Mouse (Mus musculus): ENCODE measurements around the gene Muc3. TPM values are rescaled to one million over a fixed set of nuclear protein-coding genes. Genes with fewer than 3 reads are reported as not detected.

Gene Muc3
- total and polyA plus RNA-seq, 2 experiments from 2014 or later, result not detected

- Histone ChIP-seq H3K27me3 (ENCODE audit: insufficient read depth, low read length) (no peaks in the 10 kb centered on the region), H3K4me3 (ENCODE audit: low read depth, low read length) (no peak overlapping the region), H3K4me2 (ENCODE audit: low read depth) (no peak overlapping the region; the same call in 1 of the 2 replicates), H3K36me3 (ENCODE audit: insufficient read depth) (no peaks in the 10 kb centered on the region), H3K4me1 (ENCODE audit: insufficient read depth) (no peaks in the 10 kb centered on the region), H3K9me3 (ENCODE audit: low read length) (no peaks in the 10 kb centered on the region), H3K27ac (ENCODE audit: low read depth, low read length) (no peak overlapping the region), H3K9ac (peak overlapping the region; percentile 44; the same call in 1 of the 2 replicates)
- DNase-seq (no peak), ATAC-seq (no peak)
- WGBS, result 88% methylated on average over 9 of the region's 9 CpGs
- no peak for TF ChIP-seq CTCF (IDR thresholded peaks at IDR 0.05; ENCODE audit: low read depth)
These were observed 34.1 kb downstream of the Muc3 start for GRCm38 (mm10) chr5:137114891-137115561.

GRCm38 (mm10) chr5:137111542-137112408, 37.3 kb downstream of the Muc3 start:
- no peaks in the 10 kb centered on the region for H3K9me3 ChIP-seq (ENCODE audit: low read length)
- no peak overlapping the region for H3K4me3 ChIP-seq (ENCODE audit: low read depth, low read length)
- H3K4me2 ChIP-seq (ENCODE audit: low read depth), result no peak overlapping the region
- no peak for TF ChIP-seq CTCF (IDR thresholded peaks at IDR 0.05; ENCODE audit: low read depth)
- H3K4me1 ChIP-seq (ENCODE audit: insufficient read depth), result no peaks in the 10 kb centered on the region
- no peak overlapping the region for H3K9ac ChIP-seq
- no peak overlapping the region for H3K27ac ChIP-seq (ENCODE audit: low read depth, low read length)
- H3K36me3 ChIP-seq (ENCODE audit: insufficient read depth), result no peaks in the 10 kb centered on the region
- ATAC-seq, result no peak
- DNase-seq, result peak; percentile 42
- H3K27me3 ChIP-seq (ENCODE audit: insufficient read depth, low read length), result no peaks in the 10 kb centered on the region
- 92% methylated on average over 5 of the region's 5 CpGs for WGBS

- 94% methylated on average over 12 of the region's 12 CpGs for WGBS
- DNase-seq (no peak), ATAC-seq (no peak)
- H3K27ac ChIP-seq (ENCODE audit: low read depth, low read length), result no peak overlapping the region
- no peaks in the 10 kb centered on the region for H3K36me3 ChIP-seq (ENCODE audit: insufficient read depth)
- no peak overlapping the region for H3K4me3 ChIP-seq (ENCODE audit: low read depth, low read length)
- no peak for TF ChIP-seq CTCF (IDR thresholded peaks at IDR 0.05; ENCODE audit: low read depth)
- H3K9me3 ChIP-seq (ENCODE audit: low read length), result no peaks in the 10 kb centered on the region
- no peaks in the 10 kb centered on the region for H3K4me1 ChIP-seq (ENCODE audit: insufficient read depth)
- no peak overlapping the region for H3K4me2 ChIP-seq (ENCODE audit: low read depth)
- no peak overlapping the region for H3K9ac ChIP-seq
- H3K27me3 ChIP-seq (ENCODE audit: insufficient read depth, low read length), result no peaks in the 10 kb centered on the region
These were observed 38.3 kb downstream of the Muc3 start for GRCm38 (mm10) chr5:137110863-137111262.

GRCm38 (mm10) chr5:137109941-137110593, 39.1 kb downstream of the Muc3 start:
- Histone ChIP-seq H3K4me3 (ENCODE audit: low read depth, low read length) (no peak overlapping the region), H3K4me1 (ENCODE audit: insufficient read depth) (no peaks in the 10 kb centered on the region), H3K27me3 (ENCODE audit: insufficient read depth, low read length) (no peaks in the 10 kb centered on the region), H3K9ac (no peak overlapping the region), H3K27ac (ENCODE audit: low read depth, low read length) (no peak overlapping the region), H3K4me2 (ENCODE audit: low read depth) (no peak overlapping the region), H3K36me3 (ENCODE audit: insufficient read depth) (no peaks in the 10 kb centered on the region), H3K9me3 (ENCODE audit: low read length) (no peaks in the 10 kb centered on the region)
- TF ChIP-seq CTCF (IDR thresholded peaks at IDR 0.05; ENCODE audit: low read depth), result no peak
- no peak for DNase-seq
- 63% methylated on average over 25 of the region's 25 CpGs for WGBS
- ATAC-seq, result no peak

GRCm38 (mm10) chr5:137108111-137108510, 41.0 kb downstream of the Muc3 start:
- Histone ChIP-seq H3K27ac (ENCODE audit: low read depth, low read length) (no peak overlapping the region), H3K4me2 (ENCODE audit: low read depth) (no peak overlapping the region), H3K9me3 (ENCODE audit: low read length) (no peaks in the 10 kb centered on the region), H3K4me1 (ENCODE audit: insufficient read depth) (no peaks in the 10 kb centered on the region), H3K36me3 (ENCODE audit: insufficient read depth) (no peaks in the 10 kb centered on the region), H3K4me3 (ENCODE audit: low read depth, low read length) (no peak overlapping the region), H3K9ac (no peak overlapping the region), H3K27me3 (ENCODE audit: insufficient read depth, low read length) (no peaks in the 10 kb centered on the region)
- WGBS, result 63% methylated on average over 6 of the region's 6 CpGs
- DNase-seq, result no peak
- ATAC-seq, result no peak
- no peak for TF ChIP-seq CTCF (IDR thresholded peaks at IDR 0.05; ENCODE audit: low read depth)

- H3K27ac ChIP-seq (ENCODE audit: low read depth, low read length), result no peak overlapping the region
- H3K9ac ChIP-seq, result no peak overlapping the region
- H3K27me3 ChIP-seq (ENCODE audit: insufficient read depth, low read length), result no peaks in the 10 kb centered on the region
- no peak for DNase-seq
- ATAC-seq, result no peak
- WGBS, result 85% methylated on average over 8 of the region's 8 CpGs
- no peak overlapping the region for H3K4me3 ChIP-seq (ENCODE audit: low read depth, low read length)
- TF ChIP-seq CTCF (IDR thresholded peaks at IDR 0.05; ENCODE audit: low read depth), result no peak
- no peaks in the 10 kb centered on the region for H3K9me3 ChIP-seq (ENCODE audit: low read length)
- no peaks in the 10 kb centered on the region for H3K4me1 ChIP-seq (ENCODE audit: insufficient read depth)
- no peaks in the 10 kb centered on the region for H3K36me3 ChIP-seq (ENCODE audit: insufficient read depth)
- H3K4me2 ChIP-seq (ENCODE audit: low read depth), result no peak overlapping the region
These were observed 41.5 kb downstream of the Muc3 start for GRCm38 (mm10) chr5:137107670-137108069.
